Mouse (Mus musculus) frontal cortex, postnatal 25 days (tissue): ENCODE measurements around the gene Cldn34b1.
"Not testable (repeated sequence)": the region's sequence is repeated elsewhere in the genome, so short reads cannot be mapped to it uniquely, and the experiment has no call there.

Experiments
- DNase-seq, 2 experiments: peaks; one replicate each; pipeline ENCODE4 v3.0.0; 2022; ENCODE audit warnings: low spot score in 2 of 2

The Cldn34b1 gene

DNA sequence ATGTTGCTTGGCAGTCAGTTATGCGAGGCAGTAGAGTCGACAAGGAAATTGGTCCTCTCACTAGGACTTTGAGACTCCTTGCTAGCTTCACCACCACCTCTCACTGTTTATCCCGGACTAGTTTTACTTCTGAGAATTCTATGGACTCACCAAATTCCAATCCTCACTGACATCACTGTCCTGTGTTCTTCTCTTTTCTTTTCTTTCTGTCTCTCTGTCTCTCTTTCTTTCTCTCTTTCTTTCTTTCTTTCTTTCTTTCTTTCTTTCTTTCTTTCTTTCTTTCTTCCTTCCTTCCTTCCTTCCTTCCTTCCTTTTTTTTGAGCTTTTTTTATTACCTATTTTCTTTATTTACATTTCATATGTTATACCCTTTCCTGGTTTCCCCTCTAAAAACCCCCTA lies at the start of gene Cldn34b1:
Gene Cldn34b1 (minus strand): TSS at position 101 of the 400 bp plus-strand sequence.
- not testable (repeated sequence) for DNase-seq

DNA sequence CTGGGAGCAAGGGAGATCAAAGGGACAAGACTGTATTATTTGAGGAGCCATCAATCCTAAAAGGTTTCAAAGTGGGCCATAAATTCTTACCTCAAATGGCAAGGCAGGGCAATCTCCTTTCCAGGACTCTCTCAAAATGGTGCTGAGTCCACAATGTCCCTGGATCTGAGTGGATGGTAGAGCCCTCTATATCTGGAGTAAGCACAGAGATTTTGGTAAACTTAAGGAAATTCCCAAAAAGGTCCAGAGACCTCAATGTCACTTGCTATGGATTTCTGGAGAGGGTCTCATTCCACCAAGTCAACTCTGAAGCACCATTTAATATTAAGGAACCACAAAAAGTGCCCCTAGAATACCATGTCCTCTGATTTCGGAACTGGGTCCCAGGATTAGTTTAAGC lies 45.8 kb upstream of the Cldn34b1 start, which contains the start of gene Magea6:
Gene Magea6 (minus strand): TSS at position 101 of the 400 bp plus-strand sequence.
- not testable (repeated sequence) for DNase-seq
